ENCODE assay signal across 9 mouse cellular contexts in the genomic region with DNA sequence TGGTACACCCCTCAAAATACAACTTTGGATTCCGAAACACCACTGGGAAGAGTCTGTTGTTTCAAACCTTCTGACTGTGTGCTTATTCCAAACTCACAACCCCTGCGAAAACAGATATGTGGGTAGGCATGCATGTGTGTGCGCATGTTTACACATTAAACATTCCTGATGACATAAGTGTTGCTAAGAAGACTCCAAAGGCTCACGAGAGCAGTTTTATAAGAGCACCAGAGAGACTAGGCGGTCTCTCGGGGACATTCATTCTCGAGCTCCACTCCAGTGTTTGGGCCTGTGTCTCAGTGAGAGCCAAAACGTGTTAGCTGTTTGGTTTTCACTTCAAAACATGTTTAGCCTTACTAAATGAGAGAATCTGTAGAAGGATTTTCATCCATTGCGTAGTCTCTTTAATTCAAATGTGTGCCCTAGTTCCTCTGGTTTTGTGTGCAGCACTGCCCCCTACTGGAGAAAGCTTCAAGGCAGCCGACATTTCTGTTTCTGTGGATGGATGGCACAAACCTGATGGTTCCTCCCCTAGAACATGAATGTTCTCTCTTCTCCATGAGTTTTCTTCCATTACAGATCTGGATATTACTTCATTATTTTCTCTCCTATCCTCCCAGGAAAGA. TPM values are rescaled to one million over a fixed set of nuclear protein-coding genes. Genes with fewer than 3 reads are reported as not detected.
DNase-seq lines count a peak whose midpoint lies in the region; ATAC-seq and TF ChIP-seq lines count a peak whose summit lies in the region.
"Had no signal": no experiment of that assay in that cellular context is flagged by ENCODE, and none has a peak within 500 bp of the region (broad histone marks: within the 10 kb centered on the region; RNA-seq: fewer than 3 reads in every experiment).

No protein-coding gene starts in this region.

- TF ChIP-seq POLR2A in bone marrow macrophage, adult 2 months (IDR thresholded peaks at IDR 0.05; ENCODE audit: borderline replicate concordance, low read depth, low read length) = no peak

- no peaks in the 10 kb centered on the region for H3K27me3 ChIP-seq in kidney, embryonic 16.5 days (ENCODE audit: insufficient read depth, low read length)
- no peaks in the 10 kb centered on the region for H3K27me3 ChIP-seq in embryonic facial prominence, embryonic 14.5 days (replicated peaks; ENCODE audit: control insufficient read depth, insufficient read depth, low read length)
- no peaks in the 10 kb centered on the region for H3K27me3 ChIP-seq in stomach, postnatal 0 days (ENCODE audit: control insufficient read depth, insufficient read depth, low read length)

- peaks cover 11% of the 10 kb centered on the region for H3K36me3 ChIP-seq in kidney, embryonic 16.5 days (ENCODE audit: insufficient read depth, low read length)
- no peaks in the 10 kb centered on the region for H3K36me3 ChIP-seq in embryonic facial prominence, embryonic 14.5 days (ENCODE audit: control insufficient read depth, insufficient read depth, low read length)
- no peaks in the 10 kb centered on the region for H3K36me3 ChIP-seq in stomach, postnatal 0 days (ENCODE audit: control insufficient read depth, insufficient read depth, low read length)

- WGBS in kidney, embryonic 16.5 days = 71% methylated on average over 10 of the region's 10 CpGs
- WGBS in embryonic facial prominence, embryonic 14.5 days = 61% methylated on average over 10 of the region's 10 CpGs
- WGBS in stomach, postnatal 0 days = 55% methylated on average over 10 of the region's 10 CpGs

- H3K9me3 ChIP-seq in kidney, embryonic 16.5 days (ENCODE audit: low read length) = no peaks in the 10 kb centered on the region
- H3K9me3 ChIP-seq in embryonic facial prominence, embryonic 14.5 days (ENCODE audit: control insufficient read depth, low read length) = no peaks in the 10 kb centered on the region
- no peaks in the 10 kb centered on the region for H3K9me3 ChIP-seq in stomach, postnatal 0 days (ENCODE audit: control insufficient read depth, low read length)

- no peak overlapping the region for H3K27ac ChIP-seq in kidney, embryonic 16.5 days (ENCODE audit: low read length)
- no peak overlapping the region for H3K27ac ChIP-seq in bone marrow macrophage, adult 2 months (ENCODE audit: insufficient read depth, low read depth, low read length)
- H3K27ac ChIP-seq in embryonic facial prominence, embryonic 14.5 days (replicated peaks; ENCODE audit: low read depth, low read length) = no peak overlapping the region
- H3K27ac ChIP-seq in stomach, postnatal 0 days (replicated peaks) = no peak overlapping the region

- no peak for TF ChIP-seq EP300 in stomach, postnatal 0 days (optimal IDR thresholded peaks at IDR 0.05)

- H3K4me2 ChIP-seq in kidney, embryonic 16.5 days (replicated peaks; ENCODE audit: low read depth, low read length) = no peak overlapping the region
- no peak overlapping the region for H3K4me2 ChIP-seq in embryonic facial prominence, embryonic 14.5 days (ENCODE audit: low read depth, low read length)
- H3K4me2 ChIP-seq in stomach, postnatal 0 days (replicated peaks; ENCODE audit: low read depth) = no peak overlapping the region

- intact Hi-C loops in heart, postnatal 36 days (cut with DNase I) = loop anchor here (1.0 to 2.0 kb wide), 2 partner anchors 435 to 502 kb away; no protein-coding TSS in a partner anchor

- no peak; the same call in 1 of the 2 replicates for ATAC-seq in kidney, embryonic 16.5 days (ENCODE audit: low FRiP score, low TSS enrichment)
- peak; percentile 18; the same call in 1 of the 2 replicates for ATAC-seq in embryonic facial prominence, embryonic 14.5 days (ENCODE audit: low read depth)
- peak; percentile 78 for ATAC-seq in megakaryocyte progenitor cell, adult 5-6 weeks (replicated peaks; ENCODE audit: poor library complexity)
- no peak for ATAC-seq in stomach, postnatal 0 days (ENCODE audit: low FRiP score, low TSS enrichment)

- H3K9ac ChIP-seq in kidney, embryonic 16.5 days (replicated peaks; ENCODE audit: low read length) = no peak overlapping the region
- H3K9ac ChIP-seq in embryonic facial prominence, embryonic 14.5 days (ENCODE audit: low read depth, low read length) = no peak overlapping the region
- H3K9ac ChIP-seq in stomach, postnatal 0 days (ENCODE audit: low read length) = no peak overlapping the region

- H3K4me1 ChIP-seq in kidney, embryonic 16.5 days (ENCODE audit: insufficient read depth, low read length) = 0 out of 2 replicates have a peak, but pooled peaks cover 2% of the 10 kb centered on the region
- peaks cover 2% of the 10 kb centered on the region; the same call in 1 of the 2 replicates for H3K4me1 ChIP-seq in bone marrow macrophage, adult 2 months (ENCODE audit: control insufficient read depth, insufficient read depth, low read length)
- no peaks in the 10 kb centered on the region for H3K4me1 ChIP-seq in embryonic facial prominence, embryonic 14.5 days (ENCODE audit: control insufficient read depth, insufficient read depth, low read length)
- no peaks in the 10 kb centered on the region for H3K4me1 ChIP-seq in stomach, postnatal 0 days (replicated peaks; ENCODE audit: control insufficient read depth, insufficient read depth)

- no peak overlapping the region for H3K4me3 ChIP-seq in kidney, embryonic 16.5 days (ENCODE audit: low read length)
- H3K4me3 ChIP-seq in bone marrow macrophage, adult 2 months (ENCODE audit: insufficient read depth, low read length) = no peak overlapping the region
- no peak overlapping the region for H3K4me3 ChIP-seq in embryonic facial prominence, embryonic 14.5 days (ENCODE audit: low read depth, low read length)
- no peak overlapping the region for H3K4me3 ChIP-seq in stomach, postnatal 0 days (ENCODE audit: low read depth, low read length)
- H3K4me3 ChIP-seq: myocyte had no signal

- peak; percentile 52; the same call in 1 of the 2 replicates for TF ChIP-seq CTCF in bone marrow macrophage, adult 2 months (IDR thresholded peaks at IDR 0.05; ENCODE audit: low read depth, low read length)
- TF ChIP-seq CTCF in stomach, postnatal 0 days (IDR thresholded peaks at IDR 0.05; ENCODE audit: low read depth) = peak; percentile 97

- DNase-seq in kidney, adult 11 months = peak; percentile 34
- DNase-seq in embryonic facial prominence, embryonic 14.5 days (ENCODE audit: low spot score) = peak; percentile 81
- peak; percentile 66 to 71 for DNase-seq in heart, postnatal 36 days
- DNase-seq in layer of hippocampus, postnatal 25 days (ENCODE audit: extremely low spot score in 1 of 2, low spot score in 1 of 2) = peak; percentile 65 to 90
- DNase-seq in stomach, postnatal 0 days (ENCODE audit: low spot score) = peak; percentile 71

RNA-seq across cellular contexts. Expression of a gene that starts 24.2 kb away (rescaled TPM):
- polyA plus RNA-seq in kidney, embryonic 16.5 days (2015; fragmentation: Nextera tagmentation; extraction: Ambion mirVana) = 88.4 and 89.2 TPM in 2 replicates
- polyA plus RNA-seq in bone marrow macrophage, adult 2 months (2012; ENCODE audit: insufficient read depth, insufficient read length, missing spikeins) = 78.3 and 85.7 TPM in 2 replicates
- polyA plus RNA-seq in embryonic facial prominence, embryonic 14.5 days (2014; fragmentation: Nextera tagmentation; extraction: Ambion mirVana) = 50.0 and 53.3 TPM in 2 replicates
- 10 to 100 TPM; 28.9 to 29.3 TPM for total RNA-seq in heart, postnatal 36 days (2021)
- total RNA-seq in layer of hippocampus, postnatal 25 days (2021) = 10 to 100 TPM; 10.4 to 10.5 TPM
- total RNA-seq in megakaryocyte progenitor cell, adult 5-6 weeks (2015) = 514 and 552 TPM in 2 replicates
- 313 and 351 TPM in 2 replicates for total RNA-seq in megakaryocyte progenitor cell, adult 5-6 weeks (2017)
- polyA plus RNA-seq in stomach, postnatal 0 days (2015; fragmentation: Nextera tagmentation; extraction: Ambion mirVana) = 83.6 and 91.4 TPM in 2 replicates

Comparison
In these comparisons a context has a peak if more than half of its experiments do, and no peak if none do; other contexts are left out.
1. ATAC-seq: peak in embryonic facial prominence, embryonic 14.5 days (single experiment) and megakaryocyte progenitor cell, adult 5-6 weeks (single experiment); none in kidney, embryonic 16.5 days (single experiment) and stomach, postnatal 0 days (single experiment).
2. Peak in every context shown above with its lines, with median percentiles within 50 percentile points of each other: DNase-seq.